Mouse (Mus musculus): ENCODE measurements around the gene Tubb2b. TPM values are rescaled to one million over a fixed set of nuclear protein-coding genes. Genes with fewer than 3 reads are reported as not detected.
A peak's percentile ranks its signal among the peaks of the same experiment; 100 is the strongest.

Tubb2b gene
- polyA plus RNA-seq, 1 experiment from 2014 or later, result 35.5 TPM

DNA sequence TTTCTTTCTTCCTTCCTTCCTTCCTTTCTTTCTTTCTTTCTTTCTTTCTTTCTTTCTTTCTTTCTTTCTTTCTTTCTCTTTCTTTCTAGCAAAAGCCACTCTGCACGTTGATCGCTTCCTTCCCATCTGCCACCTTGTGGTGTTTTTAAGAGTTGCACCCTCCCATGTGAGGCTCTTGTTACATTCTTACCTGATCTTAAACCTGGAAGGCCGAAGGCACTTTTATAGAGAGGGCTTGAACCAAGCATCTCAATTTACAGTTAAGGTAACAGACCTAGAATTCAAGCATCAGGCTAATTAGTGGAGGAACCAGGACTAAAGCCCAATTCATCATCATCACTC is 24.6 kb upstream of the Tubb2b start:
- Histone ChIP-seq H3K9ac (ENCODE audit: low read length) (0 out of 2 replicates have a peak overlapping the region, but pooled peaks have one; percentile 34), H3K9me3 (ENCODE audit: control insufficient read depth, low read length) (no peaks in the 10 kb centered on the region), H3K27ac (ENCODE audit: low read depth) (peak overlapping the region; percentile 62; the same call in 1 of the 2 replicates), H3K4me1 (replicated peaks; ENCODE audit: control insufficient read depth, insufficient read depth, low read length) (peaks cover 21% of the 10 kb centered on the region), H3K4me3 (ENCODE audit: low read depth, low read length) (no peak overlapping the region), H3K27me3 (replicated peaks; ENCODE audit: control insufficient read depth, insufficient read depth, low read length) (no peaks in the 10 kb centered on the region), H3K36me3 (ENCODE audit: control insufficient read depth, insufficient read depth, low read length) (no peaks in the 10 kb centered on the region), H3K4me2 (ENCODE audit: low read length) (peak overlapping the region; percentile 35)
- DNase-seq (ENCODE audit: low spot score) (peak; percentile 74), ATAC-seq (replicated peaks; ENCODE audit: low FRiP score, low TSS enrichment, low read depth) (no peak)
- WGBS, result 30% methylated on average over 3 of the region's 3 CpGs

DNA sequence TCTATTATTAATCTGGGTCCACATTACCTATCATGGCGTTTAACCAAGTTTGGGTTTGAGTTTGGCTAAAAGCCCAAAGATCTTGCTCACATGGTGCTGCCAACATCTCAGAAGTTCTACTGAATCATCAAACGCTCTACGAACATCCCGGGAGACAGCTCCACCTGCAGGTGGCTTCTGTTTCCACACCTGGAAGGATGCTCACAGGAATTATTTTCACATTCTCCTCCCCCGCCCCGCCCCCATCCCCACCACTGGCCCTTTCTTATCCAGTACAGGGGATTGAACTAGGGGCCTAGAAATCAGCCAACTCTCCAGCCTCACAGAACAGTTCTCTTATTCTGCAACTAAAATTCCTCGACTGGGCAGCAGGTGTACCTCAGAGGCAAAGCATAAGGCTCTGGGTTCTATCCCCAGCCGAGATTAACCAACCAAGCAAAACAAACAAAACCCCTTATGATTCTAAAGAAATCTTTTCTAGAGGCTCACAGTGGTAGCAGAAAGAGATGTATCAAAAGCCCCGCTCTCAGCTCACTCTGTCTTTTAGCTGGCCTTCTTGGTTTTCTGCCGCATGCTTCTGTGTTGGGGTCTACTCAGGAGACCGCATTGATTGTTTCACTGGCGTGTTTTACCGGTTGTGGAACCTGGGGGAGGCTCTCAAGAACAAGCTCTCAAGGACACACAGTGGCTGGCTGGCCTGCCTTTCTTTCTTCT is 24.1 kb upstream of the Tubb2b start:
- Histone ChIP-seq H3K4me1 (replicated peaks; ENCODE audit: control insufficient read depth, insufficient read depth, low read length) (peaks cover 26% of the 10 kb centered on the region), H3K9ac (ENCODE audit: low read length) (0 out of 2 replicates have a peak overlapping the region, but pooled peaks have one; percentile 34)
- 40% methylated on average over 13 of the region's 13 CpGs for WGBS

DNA sequence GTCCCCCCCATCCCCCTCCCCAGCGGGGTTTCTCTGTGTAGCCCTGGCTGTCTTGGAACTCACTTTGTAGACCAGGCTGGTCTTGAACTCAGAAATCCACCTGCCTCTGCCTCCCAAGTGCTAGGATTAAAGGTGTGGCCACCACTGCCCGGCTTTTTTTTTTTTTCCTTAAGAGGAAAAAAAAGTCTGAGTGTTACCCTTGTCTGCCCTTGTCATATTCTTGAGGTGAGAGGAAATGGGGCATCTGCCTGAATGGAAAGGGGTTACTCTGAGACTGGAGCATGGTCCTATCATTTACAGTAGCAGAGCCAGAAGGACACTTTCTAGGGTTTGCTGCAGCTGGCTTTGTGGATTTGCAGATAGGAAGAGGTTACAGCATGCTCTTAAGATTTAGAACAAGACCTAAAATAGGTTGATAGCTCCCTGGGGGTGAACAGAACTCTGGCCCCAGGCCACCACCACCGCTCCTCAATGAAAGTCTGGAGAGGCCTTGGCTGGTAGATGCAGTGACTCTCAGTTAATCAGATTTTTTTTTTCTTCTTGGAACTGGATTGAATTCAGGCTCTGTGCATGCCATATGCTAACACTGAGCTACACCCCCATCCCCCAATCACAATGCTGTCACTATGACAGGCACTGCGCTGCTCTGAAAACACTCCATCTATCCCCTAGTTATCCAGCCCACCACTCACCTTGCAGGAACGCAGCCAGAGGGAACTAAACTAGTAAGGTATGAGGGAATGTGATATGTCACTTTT is 23.2 kb upstream of the Tubb2b start:
- no peak overlapping the region for H3K4me3 ChIP-seq (ENCODE audit: low read depth, low read length)
- H3K27ac ChIP-seq (ENCODE audit: low read depth), result peak overlapping the region; percentile 59
- H3K9ac ChIP-seq (ENCODE audit: low read length), result no peak overlapping the region
- ATAC-seq (replicated peaks; ENCODE audit: low FRiP score, low TSS enrichment, low read depth) (no peak), DNase-seq (ENCODE audit: low spot score) (peak; percentile 55)
- WGBS, result 70% methylated on average over 4 of the region's 5 CpGs
- H3K4me2 ChIP-seq (ENCODE audit: low read length), result no peak overlapping the region
- H3K36me3 ChIP-seq (ENCODE audit: control insufficient read depth, insufficient read depth, low read length), result no peaks in the 10 kb centered on the region
- H3K9me3 ChIP-seq (ENCODE audit: control insufficient read depth, low read length), result no peaks in the 10 kb centered on the region
- no peaks in the 10 kb centered on the region for H3K27me3 ChIP-seq (replicated peaks; ENCODE audit: control insufficient read depth, insufficient read depth, low read length)
- H3K4me1 ChIP-seq (replicated peaks; ENCODE audit: control insufficient read depth, insufficient read depth, low read length), result peaks cover 28% of the 10 kb centered on the region

More for the DNA sequence above, 24.1 kb upstream of the Tubb2b start:
- H3K27ac ChIP-seq (ENCODE audit: low read depth), result peak overlapping the region; percentile 62; the same call in 1 of the 2 replicates
- no peak overlapping the region for H3K4me3 ChIP-seq (ENCODE audit: low read depth, low read length)
- H3K27me3 ChIP-seq (replicated peaks; ENCODE audit: control insufficient read depth, insufficient read depth, low read length), result no peaks in the 10 kb centered on the region
- ATAC-seq (replicated peaks; ENCODE audit: low FRiP score, low TSS enrichment, low read depth) (peak; percentile 53), DNase-seq (ENCODE audit: low spot score) (peak; percentile 78)
- H3K4me2 ChIP-seq (ENCODE audit: low read length), result peak overlapping the region; percentile 35
- no peaks in the 10 kb centered on the region for H3K36me3 ChIP-seq (ENCODE audit: control insufficient read depth, insufficient read depth, low read length)
- no peaks in the 10 kb centered on the region for H3K9me3 ChIP-seq (ENCODE audit: control insufficient read depth, low read length)

DNA sequence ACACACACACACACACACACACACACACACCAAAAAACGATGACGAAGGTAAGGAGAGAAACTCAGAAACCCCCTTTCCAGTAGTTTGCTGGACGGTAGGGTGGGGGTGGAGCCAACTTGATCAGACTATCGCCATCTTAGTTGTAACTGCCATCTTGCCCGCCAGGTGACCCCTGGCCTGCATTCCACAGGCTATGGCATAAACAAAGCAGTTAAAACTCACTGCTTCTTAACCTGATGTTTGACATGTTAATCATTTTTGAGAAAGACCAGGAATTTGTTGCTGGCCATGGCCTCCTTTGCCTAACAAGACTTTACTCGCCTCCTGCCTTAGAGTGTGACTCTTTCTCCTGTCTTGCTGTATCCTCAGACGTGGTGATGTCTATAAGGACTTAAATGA is 22.4 kb upstream of the Tubb2b start:
- ATAC-seq (replicated peaks; ENCODE audit: low FRiP score, low TSS enrichment, low read depth), result no peak

DNA sequence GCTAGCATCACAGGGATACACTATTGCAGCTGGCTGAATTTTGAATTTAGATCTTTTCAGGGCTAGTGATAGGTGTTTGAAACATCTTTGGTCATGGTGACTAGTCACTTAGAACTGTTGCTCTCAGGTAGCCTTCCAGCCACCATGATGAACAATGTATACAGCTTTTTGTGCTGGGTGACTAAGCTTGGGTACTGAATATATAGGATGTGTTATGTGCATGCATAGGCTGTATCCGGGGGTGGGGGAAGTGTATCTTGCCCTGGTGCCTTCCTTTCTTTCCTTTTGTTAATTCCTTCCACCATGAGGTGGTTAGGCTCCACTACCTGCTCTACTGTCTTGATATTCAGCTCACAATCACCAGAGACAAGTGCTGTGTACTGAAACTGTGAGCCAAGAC is 21.2 kb upstream of the Tubb2b start:
- no peak for DNase-seq (ENCODE audit: low spot score)

More for the DNA sequence above, 22.4 kb upstream of the Tubb2b start:
- no peak overlapping the region for H3K4me2 ChIP-seq (ENCODE audit: low read length)
- no peaks in the 10 kb centered on the region for H3K9me3 ChIP-seq (ENCODE audit: control insufficient read depth, low read length)
- WGBS, result 29% methylated on average over 7 of the region's 7 CpGs
- H3K4me1 ChIP-seq (replicated peaks; ENCODE audit: control insufficient read depth, insufficient read depth, low read length), result peaks cover 28% of the 10 kb centered on the region
- H3K27me3 ChIP-seq (replicated peaks; ENCODE audit: control insufficient read depth, insufficient read depth, low read length), result no peaks in the 10 kb centered on the region
- no peak overlapping the region for H3K9ac ChIP-seq (ENCODE audit: low read length)
- peak; percentile 51 for DNase-seq (ENCODE audit: low spot score)
- H3K27ac ChIP-seq (ENCODE audit: low read depth), result peak overlapping the region; percentile 65; the same call in 1 of the 2 replicates
- H3K4me3 ChIP-seq (ENCODE audit: low read depth, low read length), result no peak overlapping the region
- H3K36me3 ChIP-seq (ENCODE audit: control insufficient read depth, insufficient read depth, low read length), result no peaks in the 10 kb centered on the region

DNA sequence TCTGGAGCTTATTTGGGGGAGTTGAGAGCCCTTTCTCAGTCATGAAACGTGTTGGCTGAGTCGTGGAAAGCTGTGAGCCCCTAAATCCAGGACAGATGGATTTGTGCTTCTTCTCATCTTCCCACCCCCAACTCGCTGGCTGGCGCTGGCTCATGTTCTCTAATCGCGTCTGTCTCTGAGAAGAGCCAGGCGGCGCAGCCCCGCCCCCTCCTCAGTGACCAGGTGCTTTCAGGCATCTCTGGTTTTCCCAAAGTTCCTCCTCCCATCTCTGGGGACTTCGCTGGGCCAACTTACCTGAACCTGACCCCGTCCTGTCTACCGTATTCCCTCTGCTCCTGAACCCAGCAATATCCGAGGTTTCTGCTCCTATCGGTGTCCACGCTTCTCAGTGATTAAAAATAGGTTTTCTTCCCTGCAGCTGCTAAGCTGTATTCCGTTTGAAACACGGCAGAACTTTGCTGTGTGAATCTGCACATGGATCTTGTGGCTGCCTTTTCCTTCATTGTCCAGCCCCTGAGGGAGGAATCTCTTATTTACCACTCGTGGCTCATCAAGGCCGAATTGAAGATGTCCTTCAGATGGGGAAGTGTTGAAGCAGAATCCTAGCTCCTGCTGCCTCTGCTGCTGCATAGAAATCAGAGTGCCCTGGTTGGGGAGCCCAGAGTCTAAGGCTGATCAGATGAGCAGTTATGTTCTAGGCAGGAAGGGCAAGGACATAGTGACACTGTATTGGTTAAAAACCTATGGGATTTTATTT is 20.2 kb upstream of the Tubb2b start:
- 8% methylated on average over 19 of the region's 19 CpGs for WGBS
- no peaks in the 10 kb centered on the region for H3K36me3 ChIP-seq (ENCODE audit: control insufficient read depth, insufficient read depth, low read length)
- H3K4me2 ChIP-seq (ENCODE audit: low read length), result peak overlapping the region; percentile 72
- peak overlapping the region; percentile 27 for H3K9ac ChIP-seq (ENCODE audit: low read length)
- H3K27me3 ChIP-seq (replicated peaks; ENCODE audit: control insufficient read depth, insufficient read depth, low read length), result no peaks in the 10 kb centered on the region
- peak overlapping the region; percentile 8; the same call in 1 of the 2 replicates for H3K4me3 ChIP-seq (ENCODE audit: low read depth, low read length)
- peak overlapping the region; percentile 87 for H3K27ac ChIP-seq (ENCODE audit: low read depth)
- peaks cover 28% of the 10 kb centered on the region for H3K4me1 ChIP-seq (replicated peaks; ENCODE audit: control insufficient read depth, insufficient read depth, low read length)
- DNase-seq (ENCODE audit: low spot score) (peak; percentile 82), ATAC-seq (replicated peaks; ENCODE audit: low FRiP score, low TSS enrichment, low read depth) (no peak)
- no peaks in the 10 kb centered on the region for H3K9me3 ChIP-seq (ENCODE audit: control insufficient read depth, low read length)

More for the DNA sequence above, 21.2 kb upstream of the Tubb2b start:
- WGBS, result 86% methylated on average over 1 of the region's 1 CpGs
- ATAC-seq (replicated peaks; ENCODE audit: low FRiP score, low TSS enrichment, low read depth), result no peak
- H3K4me3 ChIP-seq (ENCODE audit: low read depth, low read length), result no peak overlapping the region
- H3K4me1 ChIP-seq (replicated peaks; ENCODE audit: control insufficient read depth, insufficient read depth, low read length), result peaks cover 28% of the 10 kb centered on the region
- no peak overlapping the region for H3K4me2 ChIP-seq (ENCODE audit: low read length)
- H3K36me3 ChIP-seq (ENCODE audit: control insufficient read depth, insufficient read depth, low read length), result no peaks in the 10 kb centered on the region
- H3K9ac ChIP-seq (ENCODE audit: low read length), result no peak overlapping the region
- H3K27me3 ChIP-seq (replicated peaks; ENCODE audit: control insufficient read depth, insufficient read depth, low read length), result no peaks in the 10 kb centered on the region
- no peaks in the 10 kb centered on the region for H3K9me3 ChIP-seq (ENCODE audit: control insufficient read depth, low read length)
- H3K27ac ChIP-seq (ENCODE audit: low read depth), result no peak overlapping the region

DNA sequence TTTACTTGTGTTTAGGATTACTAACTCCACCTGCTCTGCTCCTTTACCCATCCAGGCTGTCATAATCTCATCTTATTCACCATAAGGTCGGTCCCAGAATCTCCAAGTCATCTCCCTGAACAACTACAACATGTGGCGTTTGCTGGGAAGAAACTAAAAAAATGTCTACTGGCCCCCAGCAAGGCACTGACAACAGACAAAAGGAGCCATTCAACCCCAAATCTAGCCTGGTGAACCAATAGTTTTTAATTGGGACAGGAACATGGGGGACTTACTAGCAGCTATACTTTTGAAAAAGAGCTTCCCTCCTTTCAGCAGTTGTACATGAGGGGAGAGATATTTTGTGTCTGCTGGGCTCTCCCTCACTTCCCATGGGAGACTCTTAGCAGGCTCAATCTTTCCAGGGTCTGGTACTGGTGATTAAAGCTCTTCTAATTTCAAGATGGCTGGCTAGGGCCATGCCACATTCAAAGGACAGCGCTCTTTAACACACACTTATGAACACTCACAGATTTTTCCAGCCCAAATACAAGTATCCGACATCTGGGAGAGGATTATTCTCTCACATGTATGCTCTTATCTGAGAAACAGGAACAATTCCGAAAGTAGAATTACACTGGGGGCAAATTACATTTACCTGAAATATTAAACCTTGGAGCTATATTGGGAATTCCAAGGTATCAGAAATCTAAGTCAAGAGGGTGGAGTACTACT is 19.4 kb upstream of the Tubb2b start:
- peaks cover 27% of the 10 kb centered on the region for H3K4me1 ChIP-seq (replicated peaks; ENCODE audit: control insufficient read depth, insufficient read depth, low read length)
- H3K9ac ChIP-seq (ENCODE audit: low read length), result peak overlapping the region; percentile 60
- DNase-seq (ENCODE audit: low spot score) (no peak), ATAC-seq (replicated peaks; ENCODE audit: low FRiP score, low TSS enrichment, low read depth) (no peak)
- peak overlapping the region; percentile 72 for H3K4me2 ChIP-seq (ENCODE audit: low read length)
- H3K27me3 ChIP-seq (replicated peaks; ENCODE audit: control insufficient read depth, insufficient read depth, low read length), result no peaks in the 10 kb centered on the region
- no peaks in the 10 kb centered on the region for H3K9me3 ChIP-seq (ENCODE audit: control insufficient read depth, low read length)
- H3K36me3 ChIP-seq (ENCODE audit: control insufficient read depth, insufficient read depth, low read length), result no peaks in the 10 kb centered on the region
- H3K4me3 ChIP-seq (ENCODE audit: low read depth, low read length), result peak overlapping the region; percentile 45
- WGBS, result 48% methylated on average over 5 of the region's 5 CpGs
- peak overlapping the region; percentile 87 for H3K27ac ChIP-seq (ENCODE audit: low read depth)
